Mouse (Mus musculus): Measurements from ENCODE around the gene BC051142.

Gene BC051142

DNA sequence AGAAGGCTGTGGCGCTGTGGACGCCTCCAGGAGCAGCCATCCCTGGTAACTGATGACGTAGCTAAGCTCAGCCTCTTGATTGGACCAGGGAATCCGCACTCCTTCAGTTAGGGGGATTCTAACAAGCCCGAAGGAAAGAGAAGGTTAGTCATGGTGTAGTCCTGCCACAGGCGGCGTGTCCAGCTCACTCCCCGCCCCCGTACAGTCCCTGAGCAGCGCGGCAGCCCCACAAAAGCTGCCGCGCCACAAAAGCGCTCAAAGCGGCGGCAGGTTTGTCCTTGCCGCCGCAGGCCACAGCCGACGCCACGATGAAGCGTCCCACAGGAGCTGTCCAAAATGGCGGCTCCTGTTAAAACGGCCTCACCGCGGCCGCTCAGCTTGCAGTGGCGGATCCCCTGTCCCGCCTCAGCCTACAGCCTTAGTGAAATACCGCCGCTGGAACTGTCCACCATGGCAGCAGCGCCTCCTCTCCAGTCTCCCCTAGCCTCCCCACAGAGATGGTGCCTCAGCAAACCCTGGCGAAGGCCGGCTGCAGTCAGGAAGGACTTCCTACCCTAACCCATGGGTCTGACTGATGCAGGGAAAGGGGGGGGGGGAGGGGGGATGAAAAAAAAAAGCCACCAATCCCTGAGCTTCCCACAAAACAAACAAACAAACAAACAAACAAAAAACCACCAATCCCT is at the start of gene BC051142:
Gene BC051142, plus strand, starts transcription at position 110 of the 683 bp plus-strand sequence.
- DNase-seq (ENCODE audit: low read depth), result peak; percentile 54

DNA sequence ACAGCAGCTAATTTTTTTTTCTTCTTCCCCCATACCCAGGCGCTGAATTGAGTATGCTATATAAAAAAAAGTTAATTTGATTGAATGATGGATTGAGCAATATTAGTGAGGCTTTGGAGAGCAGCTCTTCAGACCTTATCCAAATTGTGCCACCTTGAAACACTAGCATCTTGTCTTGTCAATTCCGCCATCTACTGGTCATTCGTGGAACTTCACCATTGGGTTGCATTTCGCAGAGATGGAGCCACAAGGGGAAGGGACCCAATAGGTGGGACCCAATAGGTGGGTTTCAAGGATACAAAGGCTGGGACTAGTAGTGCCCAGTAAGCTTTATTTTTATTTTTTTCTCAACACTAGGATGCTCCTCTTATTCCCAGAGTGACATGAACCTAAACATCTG is 49.2 kb upstream of the BC051142 start:
- peak; percentile 50 for DNase-seq (ENCODE audit: low read depth)

DNA sequence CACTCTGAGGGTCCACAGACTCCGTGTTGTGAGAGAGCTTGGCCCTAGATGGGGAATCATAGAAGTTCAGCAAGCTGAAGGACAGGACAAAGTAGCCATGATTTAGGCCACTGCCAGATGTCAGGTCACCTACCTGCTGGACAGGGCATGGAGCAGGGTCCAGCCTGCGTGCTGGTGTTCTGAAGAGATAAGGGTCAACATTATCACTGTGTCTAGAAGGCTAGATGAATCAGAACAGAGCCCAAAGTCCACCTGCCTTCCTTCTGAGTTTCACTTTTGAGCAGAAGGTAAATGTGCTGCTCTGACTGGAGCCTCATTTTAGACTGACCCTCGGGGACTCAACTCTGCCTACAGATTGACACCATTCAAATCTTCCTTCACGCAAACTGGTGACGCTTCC is 44.1 kb upstream of the BC051142 start, which contains the start of gene Btnl2:
Gene Btnl2, plus strand, starts transcription at position 284 of the 400 bp plus-strand sequence.
- no peak for DNase-seq (ENCODE audit: low read depth)

DNA sequence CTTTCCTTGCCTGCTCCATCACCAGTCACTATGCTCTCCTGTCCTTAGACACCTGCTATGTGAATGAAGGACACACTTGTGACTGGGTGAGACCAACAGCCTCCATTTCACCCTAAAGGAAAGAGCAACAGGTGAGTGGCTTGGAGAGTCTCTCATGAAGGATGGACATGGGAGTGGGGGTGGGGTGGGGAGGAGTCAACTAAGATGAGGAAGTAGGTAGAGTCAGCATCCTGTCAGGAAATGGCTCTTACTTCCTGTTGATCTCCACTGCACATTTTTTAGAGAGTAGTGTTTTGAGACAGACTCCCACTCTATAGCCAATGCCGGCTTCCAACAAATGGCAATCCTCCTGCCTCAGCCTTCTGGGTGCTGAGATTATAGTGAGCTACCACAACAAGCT is 43.7 kb upstream of the BC051142 start:
- no peak for DNase-seq (ENCODE audit: low read depth)

DNA sequence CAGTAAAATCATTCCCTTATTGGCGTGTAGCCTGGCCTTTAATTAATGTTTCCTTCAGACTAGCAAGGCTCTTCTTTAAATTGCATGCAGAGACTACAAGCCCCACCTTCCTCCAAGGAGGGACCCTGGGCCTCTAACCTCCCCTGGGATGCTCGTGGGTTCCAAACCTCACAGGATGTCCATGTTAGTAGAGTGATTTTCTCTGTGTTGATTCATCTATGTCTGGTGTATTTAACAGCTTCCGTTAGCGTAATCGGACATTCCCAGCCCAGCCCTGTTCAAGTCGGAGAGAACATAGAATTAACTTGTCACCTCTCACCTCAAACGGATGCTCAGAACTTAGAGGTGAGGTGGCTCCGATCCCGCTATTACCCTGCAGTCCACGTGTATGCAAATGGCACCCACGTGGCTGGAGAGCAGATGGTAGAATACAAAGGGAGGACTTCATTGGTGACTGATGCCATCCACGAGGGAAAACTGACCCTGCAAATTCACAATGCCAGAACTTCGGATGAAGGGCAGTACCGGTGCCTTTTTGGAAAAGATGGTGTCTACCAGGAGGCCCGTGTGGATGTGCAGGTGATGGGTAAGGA is 35.6 kb upstream of the BC051142 start:
- DNase-seq (ENCODE audit: low read depth), result no peak

DNA sequence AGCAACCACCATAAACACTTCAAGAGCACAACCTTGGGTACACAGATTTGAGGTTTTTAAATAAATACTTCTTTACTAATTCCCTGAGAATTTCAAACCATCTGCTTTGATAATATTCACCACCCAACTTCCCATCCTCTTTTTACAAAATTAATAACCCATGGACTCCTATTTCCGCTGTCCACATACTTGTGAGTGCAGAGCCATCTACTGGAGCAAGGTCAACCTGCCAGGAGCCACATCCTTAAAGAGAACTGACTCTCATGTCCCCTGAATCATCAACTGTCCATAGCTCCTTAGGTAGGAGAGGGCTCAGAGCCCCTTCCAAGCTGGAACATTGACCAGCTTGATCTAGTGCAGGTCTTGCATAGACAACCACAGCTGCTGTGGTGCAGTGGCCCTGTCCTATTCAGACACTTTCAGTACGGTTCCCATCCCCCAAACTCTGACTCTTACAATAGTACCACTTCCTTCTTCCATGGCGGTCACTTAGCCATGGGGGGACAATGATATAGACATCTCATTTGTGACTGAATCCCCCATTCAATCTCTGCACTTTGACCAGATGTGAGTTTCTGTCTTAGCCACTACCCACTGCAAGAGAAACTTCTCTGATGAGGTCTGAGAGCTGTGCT is 34.8 kb upstream of the BC051142 start:
- no peak for DNase-seq (ENCODE audit: low read depth)

DNA sequence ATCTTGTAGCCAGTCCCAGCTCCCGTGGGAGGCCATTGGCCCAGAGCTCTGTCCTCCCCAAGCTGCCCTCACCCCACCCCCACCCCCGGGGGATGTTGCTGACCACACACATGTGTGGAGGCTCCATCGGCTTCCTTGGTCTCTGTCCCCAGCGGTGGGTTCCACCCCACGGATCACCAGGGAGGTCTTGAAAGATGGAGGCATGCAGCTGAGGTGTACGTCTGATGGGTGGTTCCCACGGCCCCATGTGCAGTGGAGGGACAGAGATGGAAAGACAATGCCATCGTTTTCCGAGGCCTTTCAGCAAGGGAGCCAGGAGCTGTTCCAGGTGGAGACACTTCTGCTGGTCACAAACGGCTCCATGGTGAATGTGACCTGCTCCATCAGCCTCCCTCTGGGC is 33.6 kb upstream of the BC051142 start:
- no peak for DNase-seq (ENCODE audit: low read depth)

DNA sequence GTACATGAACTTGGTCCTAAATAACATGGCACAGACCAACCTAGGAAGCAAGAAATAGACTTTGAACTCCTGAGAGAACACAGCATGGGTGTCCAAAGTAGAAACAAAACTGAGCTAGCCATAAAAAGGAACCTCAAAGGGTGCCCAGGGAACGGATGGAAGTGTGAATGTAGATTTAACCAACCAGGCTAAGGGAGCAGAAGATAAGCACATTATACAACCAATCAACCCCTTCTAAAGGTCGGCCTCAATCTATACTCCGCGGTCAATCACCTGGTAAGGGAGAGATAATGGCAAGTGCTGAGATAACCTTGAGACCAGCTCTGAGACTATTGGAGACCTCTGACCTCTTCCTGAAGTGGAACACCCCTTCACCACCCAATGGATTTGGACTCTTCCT is 28.1 kb upstream of the BC051142 start:
- no peak for DNase-seq (ENCODE audit: low read depth)

DNA sequence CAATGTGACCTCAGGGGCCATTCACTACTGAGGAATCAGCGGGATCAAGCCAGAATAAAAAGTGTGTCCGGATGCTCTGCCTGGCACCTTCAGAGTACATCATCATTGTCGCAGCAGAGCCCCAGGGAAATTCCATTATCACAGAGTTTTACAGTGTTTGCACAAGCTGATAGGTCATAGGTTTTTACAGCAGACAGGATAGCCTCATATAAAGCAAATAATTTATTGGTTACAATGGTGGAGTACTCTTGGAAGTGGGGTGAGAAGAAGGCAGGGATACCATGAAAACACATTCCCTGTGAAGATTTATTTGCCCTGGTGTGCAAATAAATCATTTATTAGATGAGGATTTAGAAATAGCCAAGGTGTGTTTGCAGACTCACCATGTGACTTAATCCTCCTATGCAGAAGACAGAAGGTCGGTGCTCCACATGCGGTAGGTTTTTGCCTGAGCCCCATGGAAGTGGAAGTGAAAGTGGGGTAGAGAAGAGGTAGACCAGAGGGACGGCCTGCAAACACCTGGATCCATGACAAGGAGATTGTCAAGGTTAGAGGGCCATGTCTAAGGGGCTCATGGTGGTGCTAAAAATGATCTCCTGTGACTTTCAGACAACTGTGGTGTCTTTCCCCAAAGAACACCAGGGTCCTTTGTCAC is 25.4 kb upstream of the BC051142 start:
- DNase-seq (ENCODE audit: low read depth), result no peak

DNA sequence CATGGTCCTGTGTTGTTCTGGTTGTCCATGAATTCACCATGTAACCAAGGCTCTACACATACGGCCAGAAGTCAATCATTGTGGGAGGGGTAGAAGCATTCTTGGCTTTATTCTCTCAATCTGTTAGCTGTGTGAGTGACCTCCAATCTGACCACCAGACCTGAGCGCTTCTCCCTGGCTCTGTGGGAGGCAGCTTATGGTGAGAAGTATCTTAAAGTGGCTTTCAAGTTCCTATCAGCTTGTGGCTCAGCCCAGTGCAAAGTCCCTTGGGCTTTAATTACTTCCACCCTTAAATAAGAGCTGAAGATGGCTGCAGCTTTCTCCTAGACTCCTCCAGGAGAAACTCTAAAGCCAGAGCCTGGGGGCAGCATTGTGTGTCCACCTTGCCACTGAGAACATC is 21.8 kb upstream of the BC051142 start, which contains the start of gene Btnl1:
Gene Btnl1, plus strand, starts transcription at position 286 of the 400 bp plus-strand sequence.
- DNase-seq (ENCODE audit: low read depth), result no peak

DNA sequence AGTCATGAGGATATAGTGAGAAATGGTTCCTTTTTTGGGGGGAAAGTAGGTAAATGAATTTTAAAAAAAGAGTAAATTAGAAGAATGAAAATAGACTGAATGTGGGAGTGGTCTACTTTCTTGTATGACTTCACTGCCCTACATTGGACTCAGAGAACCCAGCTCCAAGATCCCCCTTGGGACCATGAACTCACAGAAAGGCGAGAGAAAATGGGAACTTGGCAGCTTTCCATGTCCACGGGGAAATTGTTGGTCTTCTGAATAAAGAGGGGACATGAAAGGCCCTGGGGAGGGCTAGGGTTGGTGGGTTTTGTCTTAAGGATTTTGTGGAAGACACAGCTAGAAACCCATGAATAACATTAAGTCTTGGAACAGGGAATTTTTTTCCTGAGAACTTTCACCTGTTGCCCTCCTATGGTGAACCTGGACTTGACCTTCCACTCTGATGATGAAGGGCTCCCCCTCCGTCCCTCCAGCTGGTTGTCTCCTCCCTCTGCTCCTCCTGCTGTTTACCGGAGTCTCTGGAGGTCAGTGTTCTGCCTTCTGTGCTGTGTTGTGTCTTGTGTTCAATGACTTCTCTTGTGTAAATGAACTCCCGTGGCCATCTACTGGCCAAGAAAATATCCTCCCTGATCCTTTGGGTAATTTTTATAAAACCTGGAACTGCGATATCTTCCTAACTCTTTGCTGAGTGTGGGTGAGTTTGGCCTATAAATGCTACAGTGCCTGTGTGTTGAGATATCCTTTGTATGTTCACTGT is 21.0 kb upstream of the BC051142 start:
- DNase-seq (ENCODE audit: low read depth), result no peak

DNA sequence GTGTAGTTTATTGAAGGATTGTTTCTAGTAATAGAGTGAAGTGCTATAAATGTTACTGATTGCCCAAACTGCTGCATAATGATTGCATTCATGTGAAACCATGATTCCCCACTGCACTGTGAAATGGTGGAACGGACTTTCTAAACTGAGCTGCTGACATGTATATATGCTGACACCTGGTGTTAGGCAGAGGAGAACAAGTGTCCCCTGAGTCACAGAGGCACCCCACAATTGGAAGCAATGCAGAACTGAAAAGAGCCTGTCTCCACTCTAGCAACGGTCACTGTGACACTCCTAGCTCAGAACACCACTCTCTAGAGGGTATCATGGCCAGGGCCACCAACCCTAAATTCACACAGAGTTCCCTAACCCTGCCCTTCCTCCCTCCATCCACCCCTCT is 19.9 kb upstream of the BC051142 start:
- no peak for DNase-seq (ENCODE audit: low read depth)

DNA sequence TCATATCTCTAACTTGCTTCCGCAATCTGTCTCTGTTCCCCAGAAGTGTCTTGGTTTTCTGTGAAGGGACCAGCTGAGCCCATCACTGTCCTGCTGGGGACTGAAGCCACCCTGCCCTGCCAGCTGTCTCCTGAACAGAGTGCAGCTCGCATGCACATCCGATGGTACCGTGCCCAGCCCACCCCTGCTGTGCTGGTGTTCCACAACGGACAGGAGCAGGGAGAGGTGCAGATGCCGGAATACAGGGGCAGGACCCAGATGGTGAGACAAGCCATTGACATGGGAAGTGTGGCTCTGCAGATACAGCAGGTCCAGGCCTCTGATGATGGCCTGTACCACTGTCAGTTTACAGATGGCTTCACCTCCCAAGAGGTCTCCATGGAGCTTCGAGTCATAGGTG is 19.2 kb upstream of the BC051142 start:
- DNase-seq (ENCODE audit: low read depth), result no peak

DNA sequence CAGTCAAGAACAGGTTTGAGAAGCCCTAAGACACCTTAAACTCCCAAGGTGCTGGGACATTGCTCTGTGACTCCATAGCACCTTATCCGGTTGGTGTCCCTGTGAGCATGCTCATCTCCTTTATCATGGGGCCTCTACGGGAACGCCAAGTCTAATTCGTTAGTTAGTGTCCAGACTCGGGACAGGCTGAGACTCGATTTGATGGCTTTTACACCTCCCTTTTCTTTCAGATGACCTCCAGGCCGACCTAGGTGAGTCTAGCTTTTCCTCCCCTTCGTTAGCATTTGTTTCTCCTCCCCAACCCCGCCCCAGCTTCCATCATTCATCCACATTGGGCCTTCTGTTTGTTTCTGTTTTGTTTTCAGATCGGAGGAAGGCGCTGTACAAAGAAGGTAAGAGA is 16.7 kb upstream of the BC051142 start:
- DNase-seq (ENCODE audit: low read depth), result no peak

DNA sequence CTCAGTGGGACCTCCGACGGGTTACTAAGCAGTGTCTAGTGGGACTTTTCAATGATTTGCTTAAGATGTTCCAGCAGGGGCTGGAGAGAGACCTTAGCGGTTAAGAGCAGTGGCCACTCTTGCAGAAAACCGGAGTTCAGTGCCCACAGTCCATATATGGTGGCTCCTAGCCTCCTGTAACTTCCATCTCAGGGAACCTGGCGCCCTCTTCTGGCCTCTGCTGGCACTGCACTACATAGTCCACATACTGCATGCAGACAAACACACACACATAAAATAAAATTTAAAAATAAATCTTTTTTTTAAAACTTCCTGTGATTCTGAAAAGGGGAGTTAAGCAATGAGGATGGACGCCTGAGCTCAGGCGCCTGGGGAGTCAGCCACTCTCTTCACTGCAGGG is 15.4 kb upstream of the BC051142 start:
- peak; percentile 11 for DNase-seq (ENCODE audit: low read depth)

DNA sequence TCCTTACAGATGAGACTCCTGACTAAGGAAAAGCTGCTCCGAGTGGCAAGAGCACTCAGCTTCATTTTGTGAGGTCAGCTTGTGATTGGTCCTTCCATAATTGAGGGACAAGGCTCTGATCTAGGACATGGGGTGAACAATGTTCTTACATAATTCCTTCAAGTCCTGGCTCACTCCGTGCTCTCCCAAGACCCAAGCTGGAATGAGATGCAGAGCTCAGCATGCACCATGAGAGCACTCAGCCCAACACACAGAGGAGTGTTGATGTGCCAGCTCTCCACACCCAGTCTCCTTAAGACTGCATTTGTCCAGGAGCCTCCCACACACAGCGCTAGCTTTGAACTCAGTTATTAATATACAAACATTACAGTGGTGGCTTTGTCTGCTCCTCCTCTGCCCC is 13.9 kb upstream of the BC051142 start:
- no peak for DNase-seq (ENCODE audit: low read depth)

DNA sequence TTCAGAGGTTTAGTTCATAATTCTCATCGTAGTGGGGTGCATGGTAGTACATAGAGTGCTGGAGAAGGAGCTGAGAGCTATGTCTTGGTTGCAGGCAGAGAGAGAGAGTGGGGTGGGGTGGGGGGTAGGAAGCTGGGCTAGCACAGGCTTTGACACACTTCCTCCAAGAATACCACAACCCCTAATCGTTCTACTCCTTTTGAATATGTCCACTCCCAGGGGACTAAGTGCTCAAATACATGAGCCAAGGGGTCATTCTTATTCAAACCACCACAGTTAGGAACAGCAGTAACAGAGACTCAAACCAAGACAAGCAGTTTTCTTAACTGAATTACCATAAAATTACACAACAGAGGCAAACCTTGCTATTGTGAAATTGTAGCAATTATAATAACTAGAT is 12.0 kb upstream of the BC051142 start:
- no peak for DNase-seq (ENCODE audit: low read depth)

DNA sequence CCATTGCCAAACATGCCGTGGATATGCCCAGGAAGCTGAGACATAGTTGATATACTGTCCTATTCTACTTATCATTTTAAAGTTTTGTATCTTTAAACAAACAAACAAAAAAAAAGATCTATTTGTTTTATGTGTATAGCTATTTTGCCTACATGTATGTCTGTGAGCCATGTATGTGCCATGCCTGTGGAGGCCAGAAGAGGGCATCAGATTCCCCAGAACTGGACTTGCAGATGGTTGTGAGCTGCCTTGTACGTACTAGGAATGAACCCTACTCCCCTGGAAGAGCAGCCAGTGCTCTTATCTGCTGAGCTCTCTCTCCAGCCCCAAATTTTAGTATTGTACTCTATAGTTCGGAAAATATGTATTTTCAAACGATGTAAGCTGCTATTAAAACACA is 10.1 kb upstream of the BC051142 start:
- DNase-seq (ENCODE audit: low read depth), result no peak

DNA sequence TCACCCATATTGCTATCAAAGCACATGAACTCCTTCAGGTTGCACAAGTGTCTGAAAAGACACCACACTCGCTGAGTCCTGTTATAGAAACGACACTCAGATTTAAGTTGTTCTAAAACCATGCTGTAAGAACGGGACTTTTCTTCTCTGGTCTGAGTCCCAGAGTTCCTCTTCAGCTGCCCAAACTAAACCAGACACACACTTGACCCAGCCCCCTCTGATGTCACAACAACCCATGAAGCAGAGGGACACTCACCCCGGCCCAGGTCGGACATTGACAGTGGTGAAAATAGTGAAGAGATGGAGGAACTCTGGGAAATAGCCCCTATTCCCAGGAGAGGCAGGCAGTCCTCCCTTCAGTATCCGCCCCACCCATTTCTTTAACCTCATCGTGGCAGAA is 7.1 kb upstream of the BC051142 start:
- DNase-seq (ENCODE audit: low read depth), result no peak

DNA sequence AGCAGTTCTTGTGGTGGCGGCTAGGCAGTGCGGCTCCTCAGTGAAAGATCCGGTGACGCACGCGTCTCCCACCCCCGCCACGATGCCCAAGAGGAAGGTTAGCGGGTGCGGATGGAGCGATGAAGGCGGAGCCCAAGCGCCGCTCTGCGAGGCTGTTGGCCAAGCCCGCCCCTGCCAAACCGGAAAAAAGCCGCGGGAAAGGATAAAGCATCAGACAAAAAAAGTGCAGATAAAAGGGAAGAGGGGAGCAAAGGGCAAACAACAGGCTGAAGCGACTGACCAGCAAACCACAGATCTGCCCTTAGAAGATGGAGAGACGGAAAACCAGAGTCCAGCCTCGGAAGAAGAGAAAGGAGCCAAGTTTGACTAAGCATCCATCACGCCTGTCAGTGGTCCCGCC is 6.3 kb upstream of the BC051142 start:
- DNase-seq (ENCODE audit: low read depth), result no peak

DNA sequence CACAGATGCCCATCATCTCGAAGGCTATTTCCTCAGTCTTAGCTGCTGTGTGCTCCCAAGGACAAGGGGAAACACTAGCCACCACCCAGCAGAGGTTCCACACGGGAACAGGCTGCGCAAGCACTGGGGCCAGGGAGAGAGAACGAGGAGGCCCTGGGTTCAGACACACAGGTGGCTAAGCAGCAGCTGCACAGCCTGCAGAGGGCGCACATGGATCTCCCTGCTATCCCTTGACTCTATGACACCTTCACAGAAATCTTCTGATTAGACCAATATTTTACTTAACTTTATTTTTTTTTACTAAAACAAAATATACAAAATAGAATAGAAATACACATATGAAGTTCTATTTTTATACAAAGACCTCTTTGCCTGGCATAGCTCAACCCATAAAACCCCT is 1.3 kb upstream of the BC051142 start:
- no peak for DNase-seq (ENCODE audit: low read depth)

DNA sequence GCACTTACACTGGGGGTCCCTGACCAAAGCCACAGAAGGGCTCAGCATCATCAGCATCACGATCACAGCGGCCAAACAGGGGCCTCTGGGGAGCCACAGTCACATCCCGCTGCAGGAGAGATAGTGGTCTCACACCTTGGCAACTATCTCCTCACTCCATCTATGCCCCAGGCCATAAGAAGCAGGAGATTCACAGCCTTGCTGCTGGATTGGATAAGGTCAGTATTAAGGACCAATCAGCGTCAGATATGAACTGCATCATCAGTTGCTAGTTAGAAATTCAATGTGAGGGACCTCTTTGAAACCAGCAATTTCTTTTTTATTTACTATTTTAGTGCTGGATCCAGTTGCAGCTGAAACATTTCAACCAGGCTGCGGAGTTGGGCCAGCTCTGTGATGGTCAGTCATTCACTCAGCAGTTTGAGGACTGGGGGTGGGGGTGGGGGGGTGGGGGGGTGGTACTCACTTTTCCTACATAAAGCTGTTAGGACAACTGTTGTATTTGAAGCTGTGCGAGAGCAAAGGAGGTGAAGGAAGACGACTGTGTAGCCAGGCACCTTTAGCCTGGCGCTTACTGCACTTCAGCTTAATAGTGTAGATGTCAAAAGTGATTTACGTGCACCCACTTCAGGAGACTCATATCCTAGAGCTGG is 436 bp upstream of the BC051142 start:
- peak; percentile 67 for DNase-seq (ENCODE audit: low read depth)
